8 mouse cellular contexts compared by ENCODE assay signal in genomic region chr9:116375658-116376357, GRCm38 (mm10).
A peak's percentile ranks its signal among the peaks of the same experiment; 100 is the strongest.
DNase-seq lines count a peak whose midpoint lies in the region; ATAC-seq lines count a peak whose summit lies in the region.
"Had no signal": no experiment of that assay in that cellular context is flagged by ENCODE, and none has a peak within 500 bp of the region (broad histone marks: within the 10 kb centered on the region; RNA-seq: fewer than 3 reads in every experiment).

No protein-coding gene starts in this region.

- H3K4me2 ChIP-seq in forebrain, embryonic 15.5 days (replicated peaks): no peak overlapping the region

- H3K4me3 ChIP-seq in forebrain, embryonic 15.5 days: no peak overlapping the region
- H3K4me3 ChIP-seq: erythroblast, embryonic 14.5 days had no signal

- no peaks in the 10 kb centered on the region for H3K27me3 ChIP-seq in forebrain, embryonic 15.5 days

- peak; percentile 81 for DNase-seq in Muller cell, postnatal 12 days (ENCODE audit: inconsistent ontology term)
- DNase-seq in adrenal gland, adult 8-10 months: peak; percentile 85
- peak; percentile 85 for DNase-seq in heart, postnatal 4 days
- peak; percentile 21 to 76 for DNase-seq in left cerebral cortex, adult 8-10 months (ENCODE audit: low spot score in 2 of 2)
- DNase-seq in urinary bladder, adult 2 months (ENCODE audit: low spot score): peak; percentile 48

- H3K4me1 ChIP-seq in forebrain, embryonic 15.5 days: peaks cover 11% of the 10 kb centered on the region

- H3K27ac ChIP-seq in forebrain, embryonic 15.5 days (replicated peaks): peak overlapping the region; percentile 48

- WGBS in forebrain, embryonic 15.5 days: 38% methylated on average over 12 of the region's 12 CpGs

- no peaks in the 10 kb centered on the region for H3K9me3 ChIP-seq in forebrain, embryonic 15.5 days

- no peak overlapping the region for H3K9ac ChIP-seq in forebrain, embryonic 15.5 days (replicated peaks)

- H3K36me3 ChIP-seq in forebrain, embryonic 15.5 days: no peaks in the 10 kb centered on the region

- peak; percentile 89 for ATAC-seq in forebrain, embryonic 15.5 days (replicated peaks)
- ATAC-seq in megakaryocyte-erythroid progenitor cell, adult 5-6 weeks (replicated peaks; ENCODE audit: low FRiP score, low TSS enrichment, poor library complexity, severe bottlenecking): 0 out of 2 replicates have a peak, but pooled peaks have one; percentile 59
